Mouse (Mus musculus) stomach, postnatal 0 days (tissue): ENCODE measurements at regions not wholly inside any gene's neighbourhood (a gene's known extent, or its start where the extent isn't known, plus 50 kb on each side); places are given as distances from the start of the nearest gene placed in this dataset.

Experiments
- CTCF ChIP-seq: IDR thresholded peaks from 2 replicates; pipeline ENCODE4 v1.5.1; 2016; ENCODE audit warnings: antibody characterized with exemption, low read depth, mild to moderate bottlenecking, moderate library complexity
- EP300 ChIP-seq: optimal IDR thresholded peaks from 2 replicates; pipeline ENCODE3; 2016; ENCODE audit warnings: antibody characterized with exemption

DNA sequence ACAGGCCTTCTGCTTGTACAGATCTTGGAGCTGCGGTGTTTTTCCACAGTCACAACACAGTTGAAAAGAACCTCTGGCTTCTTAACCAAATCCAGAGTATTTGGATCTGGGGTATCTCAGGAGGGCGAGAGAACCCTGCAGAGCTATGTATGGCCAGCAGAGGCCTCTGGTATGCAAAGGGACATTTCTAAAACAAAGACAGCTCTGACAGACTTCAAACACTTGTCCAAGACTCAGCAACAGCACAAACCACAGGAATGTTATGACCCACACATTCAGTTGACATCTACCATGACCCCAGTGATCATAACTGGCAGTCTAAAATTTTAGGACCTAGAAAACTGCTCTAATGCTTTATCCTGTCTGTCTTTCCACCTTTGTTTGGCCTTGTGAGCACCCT lies 328.5 kb upstream of the Slc30a5 start:
- TF ChIP-seq CTCF (peak; percentile 63), EP300 (no peak)
